Mouse (Mus musculus): ENCODE measurements around the gene Gnaq. TPM values are rescaled to one million over a fixed set of nuclear protein-coding genes. Genes with fewer than 3 reads are reported as not detected.

The Gnaq gene
- polyA plus RNA-seq, 1 experiment from 2014 or later: 20.9 TPM

DNA sequence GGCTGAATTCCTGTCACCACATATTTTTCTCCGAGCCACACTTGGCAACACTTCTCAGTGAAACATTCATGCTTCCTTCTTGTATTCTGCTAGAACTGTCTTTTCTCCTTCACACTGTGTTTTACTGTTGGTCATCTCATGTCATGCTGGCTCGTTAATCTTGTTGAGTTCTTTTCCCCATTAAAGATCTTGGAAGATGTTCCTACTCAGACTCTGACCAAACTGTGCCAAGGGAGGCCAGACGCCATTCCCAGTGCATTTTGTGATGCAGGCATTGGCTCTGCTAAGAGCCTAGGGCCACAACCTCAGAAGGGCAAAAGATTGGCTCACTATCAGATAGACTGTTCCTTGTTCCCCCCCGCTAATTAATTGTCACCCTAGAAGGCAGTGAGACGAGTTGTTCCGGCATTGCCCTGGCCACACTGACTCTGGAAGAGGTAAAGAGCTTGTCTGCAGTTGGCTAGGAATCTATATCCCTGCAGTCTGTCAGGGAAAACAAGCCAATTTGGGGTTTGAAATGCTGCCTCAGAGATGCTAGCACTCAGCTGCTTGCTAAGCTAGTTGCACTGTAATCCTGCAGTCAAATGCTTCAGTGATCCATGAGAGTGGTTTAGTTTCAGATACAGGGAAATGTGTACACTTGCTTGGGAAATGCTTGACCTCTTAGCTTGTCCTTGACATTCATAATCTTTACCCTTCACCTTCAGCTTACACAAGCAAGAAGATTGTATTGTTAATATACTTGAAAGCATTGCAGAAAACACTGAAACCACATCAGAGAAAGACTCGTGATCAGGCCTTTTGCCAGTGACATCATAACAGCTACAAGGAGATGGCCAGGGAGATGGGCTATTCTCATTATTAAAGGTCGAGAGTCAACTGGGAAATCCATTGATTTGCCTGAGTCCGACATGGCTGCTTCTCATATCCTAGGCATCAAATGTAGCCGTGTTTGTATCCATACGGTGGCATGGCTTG is 152.7 kb downstream of the Gnaq start:
- WGBS: 92% methylated on average over 11 of the region's 11 CpGs
- H3K27me3 ChIP-seq (ENCODE audit: low read depth, poor library complexity, severe bottlenecking): no peaks in the 10 kb centered on the region
- no peaks in the 10 kb centered on the region for H3K9me3 ChIP-seq (replicated peaks)
- DNase-seq (ENCODE audit: low spot score): no peak
- no peaks in the 10 kb centered on the region for H3K4me1 ChIP-seq
- H3K36me3 ChIP-seq: no peaks in the 10 kb centered on the region
- H3K27ac ChIP-seq (replicated peaks): no peak overlapping the region
- no peak overlapping the region for H3K4me3 ChIP-seq

DNA sequence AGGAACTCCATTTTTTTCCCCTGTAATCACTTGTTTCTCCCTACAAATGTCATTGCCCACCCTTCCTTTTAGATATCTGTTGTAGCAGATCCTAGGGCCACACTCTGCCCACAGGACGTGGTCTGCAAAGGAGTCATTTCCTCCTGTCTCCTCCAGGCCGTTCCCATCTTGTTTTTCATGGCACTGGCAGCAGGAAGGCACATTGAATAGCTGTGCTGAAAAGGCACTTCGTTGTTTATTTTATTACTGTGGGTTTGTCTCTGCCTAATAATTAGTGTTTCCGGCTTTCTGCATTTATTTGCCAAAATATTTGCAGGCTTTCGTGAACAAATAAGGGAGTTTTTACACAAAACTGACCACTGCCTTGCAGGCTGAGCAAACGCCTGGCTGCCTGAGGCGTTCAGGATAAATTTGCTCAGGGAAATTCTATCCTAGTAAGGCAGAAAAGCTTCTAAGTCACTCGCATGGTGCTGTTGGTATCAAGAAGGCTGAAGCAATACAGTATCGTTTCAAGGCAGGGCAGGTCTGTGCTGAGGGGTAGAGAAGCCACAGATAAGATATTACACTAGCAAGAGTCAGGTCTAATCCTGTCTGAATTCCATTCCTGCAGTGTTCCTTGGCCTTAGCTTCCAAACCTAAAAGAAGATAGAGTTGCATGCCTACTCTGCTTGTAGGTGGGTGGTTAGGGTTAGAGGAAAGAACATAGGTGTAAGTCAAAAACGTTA is 154.0 kb downstream of the Gnaq start:
- Histone ChIP-seq H3K9me3 (replicated peaks) (no peaks in the 10 kb centered on the region), H3K27ac (replicated peaks) (no peak overlapping the region), H3K4me3 (no peak overlapping the region), H3K36me3 (no peaks in the 10 kb centered on the region), H3K27me3 (ENCODE audit: low read depth, poor library complexity, severe bottlenecking) (no peaks in the 10 kb centered on the region), H3K4me1 (peaks cover 3% of the 10 kb centered on the region; the same call in 1 of the 2 replicates)
- WGBS: 77% methylated on average over 10 of the region's 10 CpGs
- no peak for DNase-seq (ENCODE audit: low spot score)

DNA sequence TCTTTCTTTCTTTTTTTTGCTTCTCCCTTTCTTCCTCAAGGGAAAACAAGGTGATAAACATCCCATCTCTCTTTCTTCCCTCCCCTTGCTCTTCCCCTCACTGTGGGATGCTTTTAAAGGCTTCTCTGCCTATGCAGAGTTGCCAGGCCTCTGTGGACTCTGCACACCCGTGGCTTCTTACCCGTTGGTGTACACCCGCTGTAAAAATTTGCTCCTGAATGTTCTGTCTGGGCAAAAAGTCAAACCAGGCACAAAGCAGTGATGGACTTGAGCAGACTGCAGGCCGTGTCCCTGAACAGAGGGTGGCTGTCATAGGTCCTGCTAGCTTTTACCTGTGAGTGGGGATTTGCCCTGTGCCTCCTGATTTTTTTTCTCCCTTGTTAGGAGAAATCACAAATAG is 154.7 kb downstream of the Gnaq start:
- Histone ChIP-seq H3K36me3 (no peaks in the 10 kb centered on the region), H3K4me1 (peaks cover 10% of the 10 kb centered on the region; the same call in 1 of the 2 replicates), H3K27me3 (ENCODE audit: low read depth, poor library complexity, severe bottlenecking) (no peaks in the 10 kb centered on the region), H3K27ac (replicated peaks) (no peak overlapping the region), H3K9me3 (replicated peaks) (no peaks in the 10 kb centered on the region), H3K4me3 (no peak overlapping the region)
- no peak for DNase-seq (ENCODE audit: low spot score)
- WGBS: 93% methylated on average over 4 of the region's 4 CpGs

DNA sequence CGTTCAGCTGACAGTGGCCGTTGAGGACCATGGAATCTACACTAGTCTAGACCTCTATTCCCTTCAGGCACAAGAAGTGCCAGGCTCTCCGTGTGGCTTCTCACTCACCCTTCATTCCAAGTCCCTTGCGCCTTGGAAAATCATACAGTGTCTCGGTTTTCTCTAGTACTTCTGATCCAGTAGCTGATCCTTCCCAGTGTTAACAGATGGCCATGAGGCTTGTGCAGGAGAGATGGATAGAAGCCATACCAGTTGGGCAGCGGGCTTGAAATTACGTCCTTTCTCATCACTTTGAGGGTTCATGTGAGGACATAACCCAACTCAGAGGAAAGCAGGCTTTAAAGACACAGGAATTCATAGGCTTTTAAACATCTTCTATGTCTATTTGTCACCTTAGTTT is 155.3 kb downstream of the Gnaq start:
- H3K4me3 ChIP-seq: no peak overlapping the region
- DNase-seq (ENCODE audit: low spot score): no peak
- no peaks in the 10 kb centered on the region for H3K27me3 ChIP-seq (ENCODE audit: low read depth, poor library complexity, severe bottlenecking)
- no peak overlapping the region for H3K27ac ChIP-seq (replicated peaks)
- no peaks in the 10 kb centered on the region for H3K9me3 ChIP-seq (replicated peaks)
- WGBS: 92% methylated on average over 7 of the region's 7 CpGs
- H3K36me3 ChIP-seq: no peaks in the 10 kb centered on the region
- H3K4me1 ChIP-seq: peaks cover 11% of the 10 kb centered on the region; the same call in 1 of the 2 replicates

DNA sequence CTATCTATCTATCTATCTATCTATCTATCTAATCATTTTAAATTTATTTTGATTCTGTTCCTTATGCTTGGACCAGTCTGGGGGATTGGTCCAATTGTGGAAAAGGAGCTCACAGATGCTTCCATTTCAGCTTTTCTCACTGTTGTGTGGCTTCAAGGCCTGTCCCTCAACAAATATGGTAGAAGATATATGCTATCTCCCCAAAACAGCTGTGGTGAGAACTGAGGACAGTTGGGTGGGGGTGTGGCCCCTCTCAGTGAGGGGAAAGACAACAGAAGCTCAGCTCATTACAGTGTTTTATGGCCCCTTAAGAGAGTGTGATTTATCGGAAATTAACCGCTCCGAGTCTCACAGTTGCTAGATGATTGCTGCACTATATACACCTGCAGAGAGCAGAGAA is 158.5 kb downstream of the Gnaq start:
- H3K36me3 ChIP-seq: no peaks in the 10 kb centered on the region
- H3K27me3 ChIP-seq (ENCODE audit: low read depth, poor library complexity, severe bottlenecking): no peaks in the 10 kb centered on the region
- no peak overlapping the region for H3K4me3 ChIP-seq
- H3K9me3 ChIP-seq (replicated peaks): no peaks in the 10 kb centered on the region
- WGBS: 90% methylated on average over 3 of the region's 3 CpGs
- peaks cover 11% of the 10 kb centered on the region; the same call in 1 of the 2 replicates for H3K4me1 ChIP-seq
- H3K27ac ChIP-seq (replicated peaks): no peak overlapping the region
- no peak for DNase-seq (ENCODE audit: low spot score)

DNA sequence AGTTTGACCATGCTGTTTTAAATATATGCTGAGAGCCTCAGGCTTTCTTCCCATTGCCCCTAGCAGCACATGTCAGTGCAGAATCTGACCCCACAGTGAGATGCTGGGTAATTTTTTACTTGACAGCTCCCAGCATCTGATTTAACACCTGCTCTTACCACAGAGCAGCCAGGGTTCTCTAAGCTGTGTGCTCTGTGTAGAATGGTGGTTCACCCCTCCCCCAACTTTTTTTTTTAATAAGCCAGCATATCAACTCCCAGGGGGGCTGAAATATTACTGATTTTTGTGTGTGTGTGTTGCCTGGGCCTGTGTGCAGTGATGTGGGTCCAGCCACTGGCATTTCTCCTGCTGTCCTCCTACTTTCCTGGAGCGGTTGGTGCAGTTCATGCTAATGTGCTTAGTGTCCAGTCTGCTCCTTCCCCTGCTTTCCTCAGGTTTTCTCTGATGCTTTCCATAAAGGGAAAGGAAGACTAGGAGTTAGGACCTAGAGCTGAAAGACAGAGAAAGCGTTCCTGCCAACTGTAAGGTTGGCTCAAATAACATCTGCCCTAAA is 159.5 kb downstream of the Gnaq start:
- no peak overlapping the region for H3K4me3 ChIP-seq
- H3K9me3 ChIP-seq (replicated peaks): no peaks in the 10 kb centered on the region
- H3K27me3 ChIP-seq (ENCODE audit: low read depth, poor library complexity, severe bottlenecking): no peaks in the 10 kb centered on the region
- DNase-seq (ENCODE audit: low spot score): no peak
- H3K27ac ChIP-seq (replicated peaks): no peak overlapping the region
- WGBS: 82% methylated on average over 2 of the region's 2 CpGs
- no peaks in the 10 kb centered on the region for H3K36me3 ChIP-seq
- H3K4me1 ChIP-seq: peaks cover 11% of the 10 kb centered on the region; the same call in 1 of the 2 replicates

DNA sequence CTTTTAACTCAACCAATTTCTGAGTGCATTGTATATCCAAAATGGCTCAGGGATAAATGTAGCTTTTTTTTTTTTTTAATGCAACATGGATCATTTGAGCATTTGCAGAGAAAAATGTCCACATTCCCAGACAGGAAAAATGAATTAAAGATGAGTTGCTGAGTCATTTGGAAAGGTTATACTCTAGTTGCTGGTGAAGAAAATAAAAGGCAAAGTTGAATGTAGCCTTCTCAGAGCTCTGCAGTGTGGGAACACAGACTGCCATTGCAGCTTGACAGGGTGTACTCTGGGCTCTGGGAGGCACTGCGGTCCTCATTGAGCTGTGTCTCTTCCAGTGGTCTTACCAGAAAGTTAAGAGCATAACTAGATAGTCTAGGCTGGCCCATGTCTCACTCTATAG is 160.3 kb downstream of the Gnaq start:
- Histone ChIP-seq H3K27ac (replicated peaks) (no peak overlapping the region), H3K27me3 (ENCODE audit: low read depth, poor library complexity, severe bottlenecking) (no peaks in the 10 kb centered on the region), H3K36me3 (no peaks in the 10 kb centered on the region), H3K9me3 (replicated peaks) (no peaks in the 10 kb centered on the region), H3K4me1 (peaks cover 11% of the 10 kb centered on the region; the same call in 1 of the 2 replicates), H3K4me3 (no peak overlapping the region)
- no peak for DNase-seq (ENCODE audit: low spot score)
- 88% methylated on average over 1 of the region's 1 CpGs for WGBS

DNA sequence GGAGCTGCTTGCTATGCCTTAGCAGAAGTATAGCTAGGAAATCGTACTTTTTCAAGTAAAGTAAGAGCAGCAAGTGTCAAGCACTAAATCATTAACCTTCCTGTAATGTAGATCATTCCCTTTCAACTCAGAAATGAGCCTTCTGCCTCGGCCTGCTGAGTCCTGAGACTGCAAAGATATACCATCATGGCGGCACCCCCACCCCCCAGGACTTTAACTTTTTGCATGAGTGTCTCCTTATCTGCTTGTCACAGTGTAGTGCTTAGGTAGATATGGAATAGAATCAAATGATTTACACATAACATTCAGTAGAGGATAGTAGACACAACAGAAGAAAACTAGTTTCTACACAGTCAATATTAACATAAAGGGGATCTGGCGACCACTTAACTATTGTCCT is 167.8 kb downstream of the Gnaq start:
- Histone ChIP-seq H3K27ac (replicated peaks) (no peak overlapping the region), H3K4me1 (no peaks in the 10 kb centered on the region), H3K36me3 (no peaks in the 10 kb centered on the region), H3K27me3 (ENCODE audit: low read depth, poor library complexity, severe bottlenecking) (no peaks in the 10 kb centered on the region), H3K9me3 (replicated peaks) (no peaks in the 10 kb centered on the region), H3K4me3 (no peak overlapping the region)
- WGBS: 93% methylated on average over 4 of the region's 4 CpGs
- DNase-seq (ENCODE audit: low spot score): no peak

DNA sequence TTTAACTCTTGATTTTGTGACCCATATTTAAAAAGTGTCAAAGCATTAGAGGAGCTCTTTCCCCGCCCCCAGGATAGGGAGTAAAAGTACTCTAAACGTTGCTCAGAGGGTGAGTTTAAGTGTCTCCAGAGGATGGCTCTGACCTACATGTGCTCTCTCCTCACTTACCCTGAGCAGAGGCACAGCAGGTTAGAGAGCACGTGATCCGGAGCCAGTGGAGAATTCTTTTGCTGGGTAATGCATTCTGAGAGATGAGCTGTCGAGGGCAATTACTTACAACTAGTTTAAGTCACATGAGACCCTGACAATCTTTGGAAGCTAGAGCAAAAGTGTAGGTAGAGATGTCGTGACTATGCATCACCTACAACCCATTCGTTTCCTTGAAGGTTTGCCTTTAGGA is 168.7 kb downstream of the Gnaq start:
- H3K4me3 ChIP-seq: no peak overlapping the region
- 85% methylated on average over 7 of the region's 7 CpGs for WGBS
- no peaks in the 10 kb centered on the region for H3K36me3 ChIP-seq
- no peak for DNase-seq (ENCODE audit: low spot score)
- H3K9me3 ChIP-seq (replicated peaks): no peaks in the 10 kb centered on the region
- no peaks in the 10 kb centered on the region for H3K4me1 ChIP-seq
- no peaks in the 10 kb centered on the region for H3K27me3 ChIP-seq (ENCODE audit: low read depth, poor library complexity, severe bottlenecking)
- no peak overlapping the region for H3K27ac ChIP-seq (replicated peaks)

DNA sequence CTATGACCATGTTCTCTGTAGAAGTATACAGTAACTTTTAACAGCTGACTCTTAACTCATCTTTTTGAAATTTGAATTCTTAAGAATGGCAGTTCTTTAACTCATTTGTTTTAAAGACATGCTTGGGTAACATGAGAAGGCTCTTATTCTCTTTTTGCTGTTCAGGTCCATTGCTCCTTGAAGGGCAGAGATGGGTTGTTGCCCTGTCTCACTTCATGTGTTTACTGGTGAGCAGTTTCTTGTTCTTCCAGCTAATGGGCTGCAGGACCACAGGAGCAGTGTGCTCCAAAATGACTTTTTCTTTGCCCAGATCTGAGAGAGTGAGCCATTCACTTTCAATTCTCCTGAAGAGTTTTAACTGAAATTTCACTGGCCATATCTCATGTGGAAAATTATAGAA is 176.4 kb downstream of the Gnaq start:
- no peaks in the 10 kb centered on the region for H3K36me3 ChIP-seq
- no peak for DNase-seq (ENCODE audit: low spot score)
- no peaks in the 10 kb centered on the region for H3K27me3 ChIP-seq (ENCODE audit: low read depth, poor library complexity, severe bottlenecking)
- H3K9me3 ChIP-seq (replicated peaks): no peaks in the 10 kb centered on the region
- no peak overlapping the region for H3K27ac ChIP-seq (replicated peaks)
- H3K4me1 ChIP-seq: peaks cover under 1% of the 10 kb centered on the region
- no peak overlapping the region for H3K4me3 ChIP-seq

DNA sequence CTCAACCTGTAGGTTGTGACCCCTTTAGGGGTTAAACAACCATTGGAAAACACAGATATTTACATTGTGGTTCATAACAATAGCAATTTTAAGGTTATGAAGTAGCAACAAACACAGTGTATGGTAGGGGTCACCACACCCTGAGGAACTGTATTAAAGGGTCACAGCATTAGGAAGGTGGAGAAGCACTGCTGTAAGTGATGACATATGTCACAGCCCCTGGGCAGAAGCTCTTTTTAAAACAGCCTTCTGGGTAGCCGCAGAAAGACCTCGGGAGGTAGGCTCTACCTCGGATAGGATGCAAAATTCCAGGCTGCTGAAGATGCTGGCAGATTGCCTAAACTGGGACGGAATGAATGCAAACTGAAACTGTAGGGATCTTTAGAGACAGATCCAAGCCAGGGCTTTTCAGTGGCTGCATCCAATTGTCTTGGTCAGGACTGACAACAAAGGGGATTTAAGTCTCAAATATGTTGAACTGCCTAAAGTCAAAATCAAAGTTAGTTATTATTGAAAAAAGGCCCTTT is 181.7 kb downstream of the Gnaq start:
- Histone ChIP-seq H3K27ac (replicated peaks) (no peak overlapping the region), H3K27me3 (ENCODE audit: low read depth, poor library complexity, severe bottlenecking) (no peaks in the 10 kb centered on the region), H3K9me3 (replicated peaks) (no peaks in the 10 kb centered on the region), H3K4me1 (peaks cover 7% of the 10 kb centered on the region), H3K36me3 (peaks cover 5% of the 10 kb centered on the region; the same call in 1 of the 2 replicates), H3K4me3 (no peak overlapping the region)
- DNase-seq (ENCODE audit: low spot score): no peak
- 54% methylated on average over 4 of the region's 4 CpGs for WGBS

DNA sequence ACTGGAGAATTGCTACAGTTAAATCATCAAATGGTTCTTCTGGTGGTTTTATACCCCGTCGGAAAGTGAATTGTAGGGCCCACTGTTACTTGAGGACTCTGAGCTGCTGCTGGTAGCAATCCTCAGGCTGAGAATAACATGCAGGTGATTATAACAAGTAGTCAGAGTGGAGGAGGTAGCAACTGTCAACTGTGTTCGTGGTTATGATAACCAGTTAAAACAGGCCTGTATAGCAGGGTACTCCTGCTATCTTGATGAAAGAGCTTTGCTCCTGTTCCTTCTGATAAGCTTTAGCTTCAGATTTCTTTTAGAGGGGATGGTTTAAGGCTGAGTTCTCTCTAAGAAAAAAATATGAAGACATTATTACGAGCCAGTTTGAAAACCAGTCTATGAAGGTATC is 182.9 kb downstream of the Gnaq start:
- DNase-seq (ENCODE audit: low spot score): no peak
- Histone ChIP-seq H3K27me3 (ENCODE audit: low read depth, poor library complexity, severe bottlenecking) (no peaks in the 10 kb centered on the region), H3K36me3 (peaks cover 5% of the 10 kb centered on the region; the same call in 1 of the 2 replicates), H3K4me3 (no peak overlapping the region), H3K4me1 (peaks cover 7% of the 10 kb centered on the region), H3K27ac (replicated peaks) (no peak overlapping the region), H3K9me3 (replicated peaks) (no peaks in the 10 kb centered on the region)
- 94% methylated on average over 4 of the region's 4 CpGs for WGBS

Data from midbrain, embryonic 10.5 days (tissue).